Mouse (Mus musculus) retina, embryonic 14.5 days (tissue): Measurements from ENCODE around the gene Gm973.
A peak's percentile ranks its signal among the peaks of the same experiment; 100 is the strongest.
"Not testable (repeated sequence)": the region's sequence is repeated elsewhere in the genome, so short reads cannot be mapped to it uniquely, and the experiment has no call there.

Experiments used
- DNase-seq: peaks from one replicate; pipeline ENCODE4 v3.0.0-alpha.2; 2015; ENCODE audit warnings: low spot score

Gm973 gene

GRCm38 (mm10) chr1:59630356-59630755 lies 114.3 kb downstream of the Gm973 start:
- not testable (repeated sequence) for DNase-seq

DNA sequence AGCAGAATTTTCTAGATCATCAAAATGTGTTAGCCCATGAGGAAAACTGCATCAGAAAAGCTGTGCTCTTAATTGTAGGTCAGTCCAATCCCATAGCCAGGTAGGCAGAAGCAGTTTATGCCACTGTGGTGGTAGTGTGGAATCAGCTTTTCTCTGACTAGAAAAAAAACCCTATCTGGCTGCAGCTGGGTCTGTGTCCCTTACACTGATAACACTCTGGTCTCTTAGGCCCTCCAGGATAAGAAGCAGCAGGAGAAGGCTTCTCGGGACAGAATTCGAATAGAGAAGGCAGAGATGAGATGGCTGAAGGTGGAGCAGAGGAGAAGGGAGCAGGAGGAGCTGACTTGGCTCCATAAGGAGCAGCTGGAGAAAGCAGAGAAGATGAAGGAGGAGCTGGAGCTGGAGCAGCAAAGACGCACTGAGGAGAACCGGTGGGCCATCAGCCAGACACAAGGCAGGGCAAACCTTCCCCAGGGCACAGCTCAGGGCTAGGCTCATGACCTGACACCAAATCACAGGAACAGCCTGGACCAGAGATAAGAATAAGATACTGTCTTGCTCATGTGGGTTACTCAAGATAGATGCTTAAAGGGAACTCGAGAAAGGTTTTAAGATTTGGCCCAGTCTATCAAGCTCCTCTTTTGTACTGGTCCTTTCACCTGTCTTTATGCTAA lies 116.1 kb downstream of the Gm973 start:
- no peak for DNase-seq

GRCm38 (mm10) chr1:59633056-59633455 lies 117.0 kb downstream of the Gm973 start:
- DNase-seq, result no peak

GRCm38 (mm10) chr1:59636349-59636748 lies 120.3 kb downstream of the Gm973 start:
- no peak for DNase-seq

DNA sequence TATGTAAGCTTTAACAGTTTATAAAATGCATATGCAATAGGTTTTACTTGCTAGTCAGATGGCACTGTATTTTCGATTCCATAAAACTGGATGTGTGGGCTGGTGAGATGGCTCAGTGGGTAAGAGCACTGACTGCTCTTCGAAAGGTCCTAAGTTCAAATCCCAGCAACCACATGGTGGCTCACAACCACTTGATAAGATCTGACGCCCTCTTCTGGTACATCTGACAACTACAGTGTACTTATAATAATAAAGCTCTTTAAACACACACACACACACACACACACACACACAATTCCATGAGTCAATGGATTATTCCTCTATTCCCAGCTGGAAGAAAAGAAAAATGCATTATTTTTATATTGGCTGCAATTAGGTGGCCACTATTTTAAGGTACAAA lies 122.3 kb downstream of the Gm973 start:
- peak; percentile 23 for DNase-seq

- DNase-seq, result no peak
Observed at GRCm38 (mm10) chr1:59642488-59642887, 126.4 kb downstream of the Gm973 start.

DNA sequence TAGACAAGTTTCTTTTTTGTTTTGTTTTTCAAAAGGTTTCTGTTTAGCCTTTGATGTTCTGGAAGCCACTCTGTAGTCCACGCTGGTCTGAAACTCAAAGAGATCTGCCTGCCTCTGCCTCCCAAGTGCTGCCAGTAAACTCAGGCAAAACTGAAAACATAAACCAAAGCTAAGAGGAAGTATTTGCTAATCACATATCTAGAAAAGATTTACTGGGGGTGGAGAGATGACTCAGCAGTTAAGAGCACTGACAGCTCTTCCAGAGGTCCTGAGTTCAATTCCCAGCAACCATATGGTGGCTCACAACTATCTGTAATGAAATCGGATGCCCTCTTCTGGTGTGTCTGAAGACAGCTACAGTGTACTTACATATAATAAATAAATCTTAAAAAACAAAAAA lies 130.4 kb downstream of the Gm973 start:
- DNase-seq, result not testable (repeated sequence)

- DNase-seq, result no peak
Observed at GRCm38 (mm10) chr1:59651201-59651819, 135.2 kb downstream of the Gm973 start.

GRCm38 (mm10) chr1:59653243-59653911 lies 137.3 kb downstream of the Gm973 start:
- no peak for DNase-seq

DNA sequence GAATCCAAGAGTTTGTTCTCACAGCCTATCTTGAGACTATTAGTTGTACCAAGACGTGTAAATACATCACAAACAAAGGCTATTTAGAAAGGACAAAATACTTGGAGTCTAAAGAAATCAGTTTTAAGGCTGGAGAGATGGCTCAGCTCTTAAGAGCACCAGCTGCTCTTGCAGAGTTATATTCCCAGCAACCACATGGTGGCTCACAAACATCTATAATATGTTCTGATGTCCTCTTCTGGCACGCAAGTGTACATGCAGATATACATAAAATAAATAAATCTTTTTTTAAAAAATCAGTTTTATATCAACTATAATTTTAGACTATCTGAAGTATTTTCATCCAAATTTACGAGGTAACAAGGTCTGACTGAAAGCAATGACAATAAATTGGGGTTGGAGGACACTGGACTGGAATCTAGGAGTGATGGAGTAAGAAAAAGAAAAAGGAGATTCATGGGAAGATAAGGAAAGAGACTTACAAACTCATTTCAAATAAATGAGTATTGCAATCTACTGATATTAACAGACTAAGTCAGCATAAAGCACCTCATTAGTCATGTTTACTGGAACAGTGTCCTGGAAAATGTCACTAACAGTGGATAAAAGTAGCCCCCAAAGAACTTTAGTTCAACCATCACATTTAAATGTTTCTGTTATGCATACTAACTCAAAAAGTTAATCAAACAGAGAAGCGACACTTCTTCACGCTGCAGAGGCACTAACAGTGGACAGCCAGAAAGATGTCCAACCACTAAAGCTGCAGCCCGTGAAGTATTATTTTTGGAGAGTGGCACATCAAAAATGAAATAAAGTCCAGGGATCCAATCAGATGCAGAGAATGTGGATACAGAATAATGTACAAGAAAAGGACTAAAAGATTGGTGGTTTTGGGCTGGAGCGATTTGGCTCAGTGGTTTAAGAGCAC lies 140.4 kb downstream of the Gm973 start:
- no peak for DNase-seq

- no peak for DNase-seq
Observed at GRCm38 (mm10) chr1:59663456-59664135, 147.5 kb downstream of the Gm973 start.

- DNase-seq, result no peak
Observed at GRCm38 (mm10) chr1:59668871-59669270, 152.8 kb downstream of the Gm973 start.

DNA sequence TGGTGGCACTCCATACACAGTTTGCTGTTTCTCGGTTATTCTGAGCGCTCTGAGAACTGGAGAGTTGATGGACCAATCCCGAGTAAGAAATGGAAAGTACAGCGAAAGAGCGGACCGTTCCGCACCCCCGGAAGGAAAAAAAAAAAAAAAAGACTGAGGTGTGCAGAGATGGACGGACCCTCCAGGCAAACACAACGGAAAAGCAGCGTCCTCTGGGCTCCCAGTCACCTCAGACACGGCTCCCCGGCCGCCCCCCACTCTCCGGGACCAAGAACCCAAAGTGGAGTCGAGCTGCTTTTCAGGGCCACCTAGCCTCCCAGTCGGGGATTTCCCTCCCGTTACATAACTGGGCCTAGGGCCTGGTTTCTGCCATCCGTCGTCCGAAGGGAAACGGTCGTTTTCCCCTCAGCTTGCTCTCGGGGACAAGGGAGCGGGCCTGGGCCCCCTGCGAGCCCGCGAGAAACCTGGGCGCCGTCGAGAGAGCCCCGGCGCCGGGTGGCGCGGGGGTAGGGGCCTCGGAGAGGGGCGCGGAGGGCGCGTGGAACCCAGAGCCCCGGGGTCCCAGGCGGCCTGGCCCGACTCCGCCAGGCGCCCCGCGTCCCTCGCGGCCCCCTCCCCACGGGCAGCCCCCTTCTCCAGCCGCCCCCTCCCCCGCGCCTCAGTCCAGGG lies 154.0 kb downstream of the Gm973 start:
- DNase-seq, result peak; percentile 48

GRCm38 (mm10) chr1:59670641-59671168 lies 154.6 kb downstream of the Gm973 start, which contains the start of gene Sumo1:
Gene Sumo1 (minus strand): TSS chr1:59670834.
- peak; percentile 91 for DNase-seq

DNA sequence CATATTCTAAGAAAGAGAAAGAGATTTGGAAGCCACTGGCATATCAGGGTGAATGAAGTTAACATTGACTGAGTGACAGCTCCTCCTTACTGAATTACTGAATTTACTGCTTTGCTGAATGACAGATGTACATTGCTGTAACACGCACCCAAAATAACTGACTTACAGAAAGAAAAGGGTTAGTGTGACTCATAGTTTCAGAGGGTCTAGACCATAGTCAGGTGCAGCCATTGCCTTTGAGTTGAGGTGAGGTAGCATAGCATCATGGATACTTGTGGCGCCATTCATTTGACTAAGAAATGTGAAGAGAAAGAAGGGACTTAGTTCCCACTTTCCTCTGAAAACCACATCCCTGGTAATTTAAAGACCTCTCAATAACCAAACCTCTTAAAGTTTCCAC lies 157.6 kb downstream of the Gm973 start:
- no peak for DNase-seq

DNA sequence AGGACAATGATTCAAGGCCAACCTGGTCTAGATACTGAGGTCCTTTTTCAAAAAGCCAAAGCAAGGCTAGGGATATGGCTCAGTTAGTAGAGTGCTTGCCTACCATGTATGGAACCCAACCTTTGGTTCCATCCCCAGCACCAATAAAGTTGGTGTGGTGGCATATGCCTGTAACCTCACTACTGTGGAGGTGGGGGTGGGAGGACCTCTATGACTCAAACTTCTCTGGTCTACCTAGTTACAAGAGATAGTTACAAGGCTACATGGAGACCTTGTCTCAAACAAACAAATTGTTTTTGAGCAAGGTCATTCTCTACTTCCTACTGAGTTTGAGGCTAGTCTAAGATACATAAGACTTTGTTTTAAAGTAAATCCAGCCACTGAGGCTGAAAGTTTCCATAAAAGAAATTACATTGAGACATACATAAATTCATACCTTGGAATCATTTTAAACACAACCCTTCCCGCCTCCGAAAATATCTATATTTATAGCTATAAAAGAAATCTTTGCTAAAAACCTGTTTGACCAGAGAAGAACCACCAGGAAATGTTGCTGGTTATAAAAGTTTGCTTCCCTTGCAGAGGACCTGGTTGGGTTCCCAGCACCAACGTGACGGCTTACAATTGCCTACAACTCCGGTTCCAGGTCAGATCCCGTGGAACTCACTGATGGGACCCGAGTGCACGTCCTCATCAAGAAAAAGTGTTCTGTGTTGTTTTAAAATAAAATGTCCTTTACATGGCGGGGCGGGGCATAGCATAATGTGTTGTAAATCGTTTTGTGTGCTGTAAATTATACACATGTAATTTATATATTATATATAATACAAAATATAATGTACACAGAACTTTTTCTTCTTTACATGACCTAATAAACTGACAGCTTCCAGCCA lies 168.1 kb downstream of the Gm973 start:
- no peak for DNase-seq

DNA sequence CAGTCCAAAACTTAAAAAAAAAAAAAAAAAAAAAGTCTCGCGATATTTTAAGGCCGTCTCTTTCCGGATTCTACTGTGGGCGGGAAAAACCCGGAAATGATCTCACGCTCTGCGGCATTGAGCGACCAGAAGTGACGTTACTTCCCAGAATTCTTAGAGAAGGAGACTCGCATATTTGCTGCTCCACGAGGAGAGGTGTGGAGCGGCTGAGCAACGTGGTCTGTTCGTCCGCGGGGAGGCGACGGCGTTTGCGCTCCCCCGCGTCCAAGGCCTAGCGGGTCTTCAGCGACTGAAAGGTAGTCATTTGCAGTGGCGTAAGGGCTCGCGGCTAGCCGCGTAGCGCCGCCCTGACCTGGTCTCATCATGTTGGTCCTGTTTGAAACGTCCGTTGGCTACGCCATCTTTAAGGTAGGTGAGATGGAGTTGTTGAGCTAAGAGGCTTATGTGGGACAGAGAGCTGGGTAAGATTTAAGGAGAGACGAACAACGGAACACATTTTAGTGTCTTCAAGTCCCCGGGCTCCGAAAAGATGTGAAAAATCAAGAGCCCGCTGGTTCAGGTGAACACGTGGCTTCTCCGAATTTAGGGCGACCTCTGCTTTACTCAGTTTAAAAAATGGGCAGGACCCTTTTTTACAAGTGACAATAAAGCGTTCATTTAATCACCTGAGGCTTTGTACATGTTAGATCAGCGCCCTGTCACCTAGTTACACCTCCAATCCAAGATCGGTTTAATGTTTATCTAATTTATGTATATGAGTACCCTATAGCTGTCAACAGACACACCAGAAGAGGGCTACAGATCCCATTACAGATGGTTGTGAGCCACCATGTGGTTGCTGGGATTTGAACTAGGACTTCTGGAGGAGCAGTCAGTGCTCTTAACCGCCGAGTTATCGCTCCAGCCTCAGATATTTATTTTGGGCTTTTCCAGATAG lies 169.0 kb downstream of the Gm973 start, which contains the start of gene Nop58:
Nop58 (plus strand) TSS at position 153 of the 937 bp plus-strand sequence.
- DNase-seq, result peak; percentile 97
